Mouse (Mus musculus) Muller cell, postnatal 12 days (primary cell): ENCODE measurements at regions not wholly inside any gene's neighbourhood (a gene's known extent, or its start where the extent isn't known, plus 50 kb on each side); places are given as distances from the start of the nearest gene placed in this dataset.
A peak's percentile ranks its signal among the peaks of the same experiment; 100 is the strongest.

Source experiments
- DNase-seq: peaks from one replicate; pipeline ENCODE4 v3.0.0-alpha.2; 2015; ENCODE audit errors: inconsistent ontology term

DNA sequence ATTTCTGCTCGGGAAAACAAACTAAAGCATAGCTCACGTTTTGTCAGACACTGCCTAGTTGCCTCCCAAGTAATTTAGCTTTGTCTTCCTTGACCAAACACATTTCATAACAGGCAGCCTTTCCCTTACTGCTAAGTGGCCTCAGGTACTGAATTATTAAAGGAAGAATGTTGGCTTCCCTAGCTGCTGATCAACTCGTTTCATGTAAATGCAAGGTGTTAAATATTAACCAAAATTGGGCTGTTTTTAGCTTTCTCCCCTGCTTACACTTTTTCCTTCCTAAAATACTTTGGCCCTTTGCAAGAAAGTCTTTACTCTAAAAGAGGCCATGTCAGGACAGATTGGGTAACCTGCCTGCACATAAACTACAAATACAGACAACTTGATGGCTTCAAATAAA is 265.4 kb downstream of the Pmp22 start:
- DNase-seq, result no peak

DNA sequence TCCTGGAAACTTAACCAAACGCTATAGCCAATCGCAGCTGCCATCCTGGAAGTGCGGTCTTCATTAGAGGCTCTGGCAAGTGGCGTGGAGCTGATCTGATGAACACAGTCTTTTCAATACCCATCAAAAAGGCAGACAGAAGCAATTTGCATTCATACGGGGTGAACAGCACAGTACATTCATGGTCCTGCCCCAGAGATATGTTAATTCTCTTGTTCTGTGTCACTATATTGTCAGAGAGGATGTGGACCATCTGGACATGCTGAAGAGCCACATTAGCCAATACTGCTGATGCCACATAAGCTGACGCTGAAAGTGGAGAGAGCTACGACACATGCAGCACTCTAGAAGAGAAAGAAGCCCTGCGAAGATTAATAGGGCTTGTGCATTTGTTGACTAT is 267.6 kb downstream of the Pmp22 start:
- DNase-seq, result no peak

DNA sequence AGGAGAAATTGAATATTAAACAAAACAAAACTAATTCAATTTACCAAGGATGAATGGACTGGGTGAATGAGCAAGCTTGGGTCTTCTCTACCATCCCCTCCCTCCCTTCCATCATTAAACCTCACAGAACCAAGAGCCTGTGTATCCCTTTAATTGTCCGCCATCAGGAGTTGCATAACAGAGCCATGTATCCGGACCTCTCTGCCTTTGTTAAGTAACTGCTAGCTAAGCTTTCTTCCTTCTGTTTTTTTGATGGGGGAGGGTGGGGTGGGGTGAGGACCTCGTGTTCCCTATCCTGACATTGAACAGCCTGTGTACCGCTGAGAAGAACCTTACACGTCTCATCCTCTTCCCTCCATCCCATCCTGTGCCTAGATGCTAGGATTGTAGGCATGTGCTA is 274.0 kb downstream of the Pmp22 start:
- no peak for DNase-seq

DNA sequence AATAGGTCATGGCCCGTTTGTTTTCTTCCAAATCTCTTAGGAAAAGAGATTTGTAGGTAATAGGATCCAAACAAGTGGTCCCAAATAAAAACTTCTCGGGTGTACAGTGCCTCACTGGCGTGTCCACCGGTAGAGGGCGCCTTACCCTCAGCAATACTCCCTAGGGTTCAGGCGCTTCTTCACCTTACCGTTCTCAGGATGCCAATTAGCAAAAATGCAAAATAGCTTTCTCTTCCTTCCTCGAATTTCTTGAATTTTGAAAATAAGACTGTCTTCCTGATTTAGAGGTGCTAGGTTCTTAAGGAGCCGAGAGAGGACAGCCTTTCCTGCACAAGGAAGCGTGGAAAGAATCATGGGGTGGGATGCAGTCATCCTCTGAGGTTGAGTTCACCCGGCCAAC is 275.9 kb downstream of the Pmp22 start:
- DNase-seq, result peak; percentile 52

DNA sequence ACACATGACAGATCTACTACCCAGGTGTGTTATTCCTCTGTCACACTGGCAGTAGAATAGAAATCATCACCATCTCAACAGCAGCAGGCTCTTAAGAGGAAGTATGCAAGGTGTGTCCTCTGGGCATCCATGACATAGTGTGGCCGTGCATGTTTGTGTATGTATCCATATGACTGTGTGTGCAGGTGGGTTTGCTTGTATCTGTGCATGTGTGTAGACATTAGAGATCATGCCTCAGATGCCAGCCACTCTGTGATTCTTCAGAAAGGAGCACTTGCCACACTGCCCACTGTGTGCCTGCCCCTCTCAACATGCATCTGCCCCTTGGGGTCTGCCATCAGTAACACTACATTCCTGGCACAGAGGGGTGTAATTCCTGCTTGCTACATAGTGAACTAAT is 280.6 kb downstream of the Pmp22 start:
- DNase-seq, result no peak

DNA sequence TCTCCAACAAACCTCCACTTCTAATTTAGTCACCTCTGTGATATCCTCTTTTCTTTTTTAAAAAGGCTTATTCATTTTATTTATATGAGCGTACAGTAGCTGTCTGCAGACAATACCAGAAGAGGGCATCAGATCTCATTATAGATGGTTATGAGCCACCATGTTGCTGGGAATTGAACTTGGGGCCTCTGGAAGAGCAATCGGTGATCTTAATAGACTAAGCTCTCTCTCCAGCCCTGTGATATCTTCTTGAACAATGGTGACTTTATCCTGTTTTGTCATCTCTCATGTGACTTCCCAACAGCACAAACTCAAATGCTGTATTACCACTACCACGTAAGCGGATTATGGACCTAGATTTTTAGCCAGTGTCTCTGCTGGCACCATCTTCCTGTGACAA is 282.1 kb downstream of the Pmp22 start:
- DNase-seq, result no peak

DNA sequence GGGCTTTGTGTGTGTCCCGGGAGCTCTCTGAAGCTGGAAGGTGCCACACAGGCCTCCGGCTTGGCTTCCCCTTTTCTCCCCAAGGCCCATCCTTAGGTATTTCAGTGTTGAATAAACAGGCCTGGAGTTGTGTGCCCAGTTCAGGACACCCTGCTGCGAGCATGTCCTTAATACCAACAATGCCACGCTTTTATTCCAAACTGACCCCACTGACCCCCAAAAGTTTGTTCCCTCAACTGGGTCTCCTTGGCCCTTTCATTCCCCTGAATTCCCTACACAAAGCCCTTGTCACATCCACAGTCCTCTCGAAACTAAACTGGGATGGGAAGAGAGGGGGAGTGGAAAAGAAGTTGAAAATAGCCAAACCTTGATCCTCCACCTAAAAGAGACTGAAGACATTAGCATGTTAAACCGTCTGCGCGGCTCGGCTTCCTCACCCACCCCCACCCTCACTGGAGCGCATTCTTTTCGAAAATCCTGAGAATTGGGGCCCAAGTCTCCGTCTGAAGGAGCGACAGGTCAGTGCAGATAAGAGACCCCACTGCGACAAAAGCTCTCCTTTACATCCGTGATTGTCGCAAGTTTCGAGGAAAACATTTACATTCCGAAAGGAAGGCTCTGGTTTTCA is 283.7 kb downstream of the Pmp22 start:
- DNase-seq, result peak; percentile 70

DNA sequence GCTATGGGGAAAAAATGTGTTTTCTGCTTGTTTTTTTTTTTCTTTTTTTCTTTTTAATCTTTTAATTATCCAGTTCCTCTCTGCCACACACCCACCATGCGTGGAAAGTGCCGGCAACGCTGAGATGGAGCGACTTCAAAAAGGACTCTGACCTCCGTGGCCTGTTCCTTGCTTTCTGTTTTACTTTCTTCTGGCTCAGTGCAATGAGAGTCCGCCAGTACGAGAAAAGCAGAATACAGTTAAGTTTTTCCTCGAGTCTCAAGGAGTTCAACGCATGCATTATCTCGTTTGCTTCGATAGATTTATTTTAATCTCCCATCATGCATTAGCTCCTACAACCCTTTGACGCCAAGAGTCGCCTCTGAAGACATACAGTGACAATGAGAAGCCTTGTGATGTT is 284.3 kb downstream of the Pmp22 start:
- DNase-seq, result no peak

DNA sequence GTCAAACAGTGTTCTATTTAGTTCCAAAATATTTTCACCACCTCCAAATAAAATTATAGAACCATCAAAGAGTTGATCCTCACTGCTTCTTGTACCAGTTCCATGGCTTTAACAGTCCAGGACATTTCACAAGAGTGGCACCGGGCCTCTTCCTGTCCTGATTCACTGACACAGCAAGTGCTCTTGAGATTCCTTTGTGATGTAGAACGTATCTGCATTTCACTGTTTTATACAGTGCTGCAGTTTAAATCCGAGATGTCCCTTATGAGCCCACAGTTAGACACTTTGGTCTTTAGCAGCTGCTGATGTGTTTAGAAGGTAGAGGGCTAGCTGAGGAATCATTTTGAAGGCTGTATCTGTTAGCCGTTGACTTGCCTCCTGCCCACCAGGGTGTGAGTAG is 284.8 kb downstream of the Pmp22 start:
- DNase-seq, result no peak

DNA sequence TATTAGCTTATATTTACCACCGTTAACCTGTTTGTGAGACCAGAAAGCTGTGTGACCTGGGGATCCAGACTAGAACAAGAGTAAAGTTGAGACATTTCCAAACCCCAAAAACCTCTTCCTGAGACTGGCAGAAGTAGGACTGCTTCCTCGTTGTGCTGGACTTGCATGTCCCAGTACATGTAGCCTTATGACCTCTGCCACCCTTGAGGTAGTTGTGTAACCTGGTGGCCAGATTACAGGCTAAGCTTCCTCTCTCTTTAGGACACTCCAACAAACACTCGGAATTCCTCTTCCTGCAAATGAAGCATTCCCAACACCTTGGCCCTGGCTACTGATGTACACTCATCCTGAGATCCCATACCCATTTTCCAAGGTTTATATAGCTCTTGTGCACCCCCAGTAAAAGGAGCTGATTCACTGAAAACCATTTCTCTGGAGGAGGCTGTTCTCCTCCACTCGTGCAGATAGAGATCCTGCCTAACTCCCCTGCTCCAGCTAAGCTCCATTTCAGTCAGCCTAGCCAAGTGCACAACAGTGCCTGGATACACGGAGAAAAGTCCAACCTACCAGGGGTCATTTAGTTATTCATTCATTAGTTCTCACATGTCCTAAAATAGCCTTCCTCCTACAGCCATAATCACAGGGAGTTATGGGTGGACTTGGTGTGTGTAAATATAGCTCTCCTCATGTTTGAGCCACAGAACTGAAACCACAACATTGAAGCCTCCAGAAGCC is 289.4 kb downstream of the Pmp22 start:
- DNase-seq, result no peak

DNA sequence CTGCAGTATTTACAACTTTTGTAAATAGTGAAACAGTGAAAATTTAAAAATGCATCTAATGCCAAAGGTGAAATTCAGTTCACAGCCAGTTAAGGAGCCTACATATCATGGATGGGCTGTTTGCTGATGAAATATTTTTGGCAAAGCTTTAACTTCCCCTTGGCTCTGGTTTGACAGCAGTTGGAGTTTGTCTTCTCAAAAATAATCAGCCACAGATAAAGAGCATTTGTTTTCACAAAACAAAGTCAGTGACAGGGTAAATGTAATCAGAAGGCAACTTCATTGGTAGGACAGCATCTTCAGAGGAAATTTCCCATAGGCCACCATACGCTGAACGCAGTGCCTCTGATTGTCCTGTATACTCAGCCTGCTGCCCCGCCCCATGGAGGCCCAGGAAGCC is 291.6 kb downstream of the Pmp22 start:
- no peak for DNase-seq

DNA sequence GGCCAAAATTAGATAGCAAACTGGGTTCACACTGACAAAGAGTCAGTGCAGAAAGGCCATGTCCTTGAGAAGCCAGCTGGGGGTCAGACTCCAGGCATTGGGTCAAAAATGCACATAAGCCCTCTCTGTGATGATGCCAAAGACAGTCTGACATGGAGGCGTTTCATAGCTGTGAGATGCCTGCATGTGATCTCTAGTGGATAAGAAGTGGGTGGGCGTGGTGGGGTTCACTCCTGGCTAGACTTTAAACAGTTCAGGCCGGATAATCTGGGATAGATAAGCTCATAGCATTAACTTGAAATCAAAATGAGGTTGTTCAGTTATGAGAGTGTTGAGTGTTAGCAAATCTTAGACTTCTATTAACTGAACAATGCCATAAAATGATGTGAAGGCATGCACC is 293.3 kb downstream of the Pmp22 start:
- no peak for DNase-seq

DNA sequence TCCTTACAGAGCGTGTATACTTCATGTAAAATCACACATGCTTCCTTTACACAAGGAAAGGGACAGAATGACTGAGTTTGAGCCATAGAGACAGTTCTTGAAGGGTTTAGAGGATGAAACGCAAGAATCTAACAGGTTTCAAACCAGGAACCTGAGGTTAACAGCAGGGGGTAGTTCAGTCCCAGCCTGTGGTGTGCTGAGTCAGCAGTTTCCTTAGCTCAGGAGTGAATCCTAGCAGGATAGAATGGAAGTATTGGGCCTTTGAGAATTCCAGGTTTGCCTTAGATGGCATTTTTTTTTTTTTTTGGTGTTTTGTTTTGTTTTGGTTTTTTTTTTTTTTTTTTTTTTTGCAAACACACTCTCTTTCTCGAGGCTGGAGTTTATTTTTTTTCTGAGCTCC is 295.5 kb downstream of the Pmp22 start:
- no peak for DNase-seq

DNA sequence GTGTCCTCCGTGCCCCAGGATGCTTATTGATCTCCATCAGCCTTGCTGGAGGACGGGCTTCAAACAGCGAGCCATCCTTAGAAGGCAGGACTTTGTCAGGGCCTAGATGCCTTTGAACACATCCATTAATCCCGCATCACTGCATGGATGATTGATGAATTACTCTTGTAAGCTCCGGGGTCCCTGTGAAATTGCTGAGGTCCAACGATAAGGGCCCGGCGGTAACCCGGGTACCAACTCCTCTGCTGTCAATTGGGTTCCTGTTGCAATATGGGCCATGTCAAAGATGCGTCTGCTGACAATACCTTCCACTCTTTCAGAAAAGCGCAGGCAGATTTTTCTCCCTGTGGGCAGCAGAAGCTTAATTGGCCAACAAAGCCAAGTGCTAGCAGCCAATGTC is 297.0 kb downstream of the Pmp22 start:
- DNase-seq, result no peak

DNA sequence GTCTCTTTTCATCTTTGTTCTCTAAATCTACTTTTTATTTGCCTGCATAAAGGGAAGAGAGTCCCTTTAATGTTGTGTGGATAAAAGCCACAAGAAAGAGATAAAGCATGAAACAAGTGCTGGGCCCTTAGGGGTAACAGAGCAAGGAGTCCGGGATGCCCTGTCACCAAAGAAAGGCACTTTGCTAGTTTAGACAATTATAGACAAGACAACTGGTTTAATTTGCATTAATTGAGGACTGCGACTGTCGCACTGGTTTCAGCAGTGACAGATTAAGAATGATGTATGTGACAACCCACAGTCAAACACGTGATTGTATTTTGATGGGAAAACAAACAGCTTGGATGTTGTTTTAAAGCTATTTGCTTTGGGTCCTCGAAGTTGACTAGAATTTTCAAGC is 325.0 kb downstream of the Pmp22 start:
- DNase-seq, result no peak

DNA sequence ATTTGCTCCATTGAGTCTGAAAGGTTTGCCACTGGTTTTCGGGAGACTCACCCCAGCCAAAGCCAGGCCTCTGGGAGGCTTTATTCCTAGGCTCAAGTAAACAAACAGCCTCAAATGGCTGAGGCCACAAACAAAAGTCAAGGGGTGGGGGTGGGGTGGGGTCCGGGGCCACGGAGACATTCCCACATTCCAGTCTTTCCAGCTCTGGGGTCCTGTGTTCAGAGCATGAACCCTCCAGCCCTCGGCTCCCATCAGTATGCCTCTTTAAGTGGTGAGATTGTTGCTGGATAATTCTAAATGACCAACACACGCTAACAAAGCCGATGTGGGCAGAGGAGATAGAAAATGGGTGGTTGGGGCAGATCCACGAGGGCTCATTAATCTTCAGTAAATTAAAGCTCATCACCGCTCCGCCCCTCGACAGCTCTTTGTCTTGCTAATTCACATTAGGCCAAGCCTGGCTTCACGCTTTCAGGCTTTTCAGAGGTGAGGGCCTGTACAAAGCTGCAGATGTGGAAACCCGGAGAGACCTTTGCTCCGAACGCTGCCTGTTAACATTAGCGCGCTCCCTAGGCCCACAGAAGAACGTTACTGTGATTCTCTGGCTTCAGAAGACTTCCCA is 326.2 kb downstream of the Pmp22 start:
- DNase-seq, result peak; percentile 71

DNA sequence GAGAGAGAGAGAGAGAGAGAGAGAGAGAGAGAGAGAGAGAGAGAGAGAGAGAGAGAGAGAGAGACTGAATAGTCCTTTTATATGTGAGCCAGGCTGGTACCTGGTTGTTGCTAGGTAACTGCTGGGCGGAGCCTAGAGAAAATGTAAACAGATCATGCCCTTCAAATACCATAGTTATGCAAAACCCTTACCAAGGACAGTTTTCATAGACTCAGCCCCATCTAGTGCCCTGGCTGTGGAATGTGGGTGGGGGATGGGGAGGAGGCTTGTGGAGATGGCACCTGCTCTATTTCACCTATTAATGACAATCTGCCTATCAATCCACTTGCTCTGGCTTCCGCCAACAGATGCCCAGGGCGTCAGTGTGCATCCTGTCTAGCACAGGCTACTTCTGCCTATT is 327.6 kb downstream of the Pmp22 start:
- no peak for DNase-seq

DNA sequence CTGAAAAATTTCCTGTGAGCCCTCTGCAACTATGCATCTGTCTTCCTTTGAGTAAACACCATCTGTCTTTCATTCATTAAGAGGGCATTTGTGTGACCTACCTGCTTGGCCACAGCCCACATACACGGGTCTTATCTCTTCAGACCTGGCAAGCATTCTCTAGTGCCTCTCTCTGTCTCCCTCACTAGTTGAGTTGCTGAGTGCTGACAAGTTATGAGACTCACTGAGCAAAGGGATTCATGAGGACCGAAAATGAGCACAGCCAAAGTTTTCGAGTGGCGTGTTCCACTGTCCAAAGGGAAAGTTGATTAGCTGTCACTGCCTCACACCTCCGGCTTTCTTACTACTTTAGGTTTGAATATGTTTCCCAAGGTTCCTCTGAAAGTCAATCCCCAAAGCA is 328.5 kb downstream of the Pmp22 start:
- DNase-seq, result no peak

DNA sequence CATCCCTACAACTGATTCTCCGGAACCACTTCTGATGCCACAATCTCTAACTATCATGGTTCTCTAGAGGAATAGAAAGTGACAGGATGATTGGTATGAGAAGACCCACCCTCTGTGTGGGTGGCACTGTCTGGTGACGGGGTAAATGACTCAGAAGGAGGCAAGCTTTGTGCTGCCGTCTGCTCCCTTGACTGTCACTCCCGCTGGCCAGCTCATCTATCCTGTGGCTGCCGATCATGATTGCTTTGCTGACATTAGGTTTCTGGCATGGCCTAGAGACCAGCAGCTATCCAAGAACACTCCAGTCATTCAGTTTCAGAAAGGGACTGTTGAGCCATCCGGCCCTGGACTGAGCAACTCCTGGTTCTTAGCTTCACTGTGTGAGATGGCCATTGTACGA is 331.4 kb downstream of the Pmp22 start:
- peak; percentile 74 for DNase-seq

DNA sequence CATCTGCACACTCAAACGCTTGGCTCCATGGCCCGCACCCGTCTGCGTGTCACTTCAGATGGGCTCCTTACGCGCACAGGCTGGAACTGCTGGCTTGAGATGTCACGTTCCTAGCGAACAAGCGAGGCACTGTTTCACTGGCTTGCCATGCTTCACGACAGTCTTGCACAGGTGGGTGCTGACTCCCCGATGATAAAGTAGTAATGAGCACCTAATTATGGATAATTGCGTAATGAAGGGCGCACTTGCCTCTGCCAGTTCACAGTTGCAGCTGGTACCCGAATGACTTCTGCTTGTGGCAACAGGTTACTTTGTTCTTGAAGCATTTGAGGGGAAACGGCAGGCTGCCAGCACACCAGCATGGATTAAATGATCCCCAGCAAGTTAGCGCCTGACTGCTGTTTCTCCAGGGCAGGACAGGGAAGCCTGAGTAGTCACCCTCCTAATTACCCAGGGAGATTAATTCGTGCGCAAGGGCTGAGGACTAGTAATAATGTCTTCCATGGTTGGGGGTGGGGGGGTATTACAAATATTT is 335.1 kb downstream of the Pmp22 start:
- peak; percentile 20 for DNase-seq

DNA sequence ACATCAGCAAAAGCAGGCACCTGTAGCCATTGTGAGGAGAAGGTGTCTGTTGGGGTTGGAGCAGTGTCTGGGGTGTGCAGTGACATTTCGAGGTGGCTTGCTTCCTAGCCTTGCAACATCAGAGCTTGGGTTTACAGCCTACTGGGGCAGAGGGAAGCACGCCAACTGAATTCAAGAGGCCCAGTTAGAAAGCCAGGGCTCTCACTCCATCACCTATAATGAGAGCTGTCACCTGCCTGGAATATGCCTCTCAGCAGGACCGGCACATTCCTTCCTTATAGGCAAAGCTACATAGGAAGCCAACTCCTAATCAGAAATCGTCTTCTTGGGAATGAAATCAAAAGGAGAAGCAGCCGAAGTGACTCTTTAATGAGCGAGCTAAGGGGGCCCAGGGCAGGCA is 337.2 kb downstream of the Pmp22 start:
- no peak for DNase-seq

DNA sequence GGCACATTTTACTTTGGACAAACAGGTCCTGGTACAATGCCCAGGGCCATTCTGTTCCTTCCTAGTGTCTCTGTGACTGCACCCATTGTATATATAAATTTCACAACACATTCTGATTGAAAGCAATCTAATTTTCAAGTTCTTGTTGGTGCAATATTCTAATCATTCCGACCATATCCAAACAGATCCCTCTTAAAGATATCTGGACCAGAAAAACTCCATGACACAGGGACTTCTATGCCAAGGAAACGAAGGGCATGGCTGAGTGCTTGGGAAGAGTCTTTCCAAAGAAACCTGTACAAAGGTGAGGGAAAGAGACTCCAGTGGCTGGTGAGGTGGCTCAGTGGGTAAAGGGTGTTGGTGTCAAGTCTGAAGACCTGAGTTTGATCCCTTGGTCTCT is 337.8 kb downstream of the Pmp22 start:
- DNase-seq, result no peak

DNA sequence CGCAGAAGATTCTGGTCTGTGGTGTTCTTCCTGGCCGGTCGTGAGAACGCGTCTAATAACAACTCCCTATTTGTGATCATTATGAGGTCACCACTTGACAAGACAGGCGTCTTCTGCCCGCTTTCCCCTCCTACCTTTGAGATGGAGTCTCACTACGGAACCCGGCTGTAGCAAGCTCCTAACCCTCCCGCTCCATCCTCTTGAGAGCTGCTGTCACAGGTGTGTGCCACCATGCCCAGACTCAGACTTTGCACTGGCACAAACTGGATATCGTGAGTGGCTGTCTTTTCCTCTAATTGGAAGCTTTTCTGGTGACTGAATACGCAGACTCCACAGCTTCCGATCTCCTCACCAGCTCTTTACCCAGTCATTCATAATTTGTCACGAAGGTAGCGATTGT is 346.0 kb downstream of the Pmp22 start:
- DNase-seq, result no peak
